Mouse (Mus musculus) small intestine, adult 2 months (tissue): ENCODE measurements around the gene Supt20. TPM values are rescaled to one million over a fixed set of nuclear protein-coding genes. Genes with fewer than 3 reads are reported as not detected.
"Not testable (repeated sequence)": the region's sequence is repeated elsewhere in the genome, so short reads cannot be mapped to it uniquely, and the experiment has no call there.

ENCODE experiments used
- H3K27ac ChIP-seq: fragments of 200-500 bp; 2 replicates; pipeline ENCODE4 v1.5.1; 2012; ENCODE audit warnings: low read depth, low read length, control low read depth, inconsistent platforms; ENCODE audit not compliant: insufficient read depth
- H3K27me3 ChIP-seq: fragments of 200-500 bp; 2 replicates; pipeline ENCODE4 v1.6.1; 2012; ENCODE audit warnings: mild to moderate bottlenecking, moderate library complexity, low read length, inconsistent platforms; ENCODE audit not compliant: control insufficient read depth, insufficient read depth
- H3K36me3 ChIP-seq: fragments of 200-500 bp; 2 replicates; pipeline ENCODE4 v1.6.1; 2012; ENCODE audit warnings: mild to moderate bottlenecking, low read length, control low read depth, inconsistent platforms; ENCODE audit not compliant: control insufficient read depth, insufficient read depth
- H3K4me1 ChIP-seq: fragments of 200-500 bp; 2 replicates; pipeline ENCODE4 v1.6.1; 2012; ENCODE audit warnings: low read length, inconsistent platforms, mixed read lengths; ENCODE audit not compliant: control insufficient read depth, insufficient read depth, insufficient read length
- H3K4me3 ChIP-seq: fragments of 200-500 bp; 2 replicates; pipeline ENCODE4 v1.5.1; 2012; ENCODE audit warnings: low read depth, mild to moderate bottlenecking, control low read depth, inconsistent platforms, low read length, moderate library complexity
- CTCF ChIP-seq: fragments of 200-500 bp; IDR thresholded peaks from 2 replicates; pipeline ENCODE4 v1.5.1; 2012; ENCODE audit warnings: low read depth, mild to moderate bottlenecking, control low read depth, inconsistent platforms, low read length, moderate library complexity, mixed read lengths; ENCODE audit not compliant: insufficient replicate concordance, insufficient read length; ENCODE audit errors: extremely low read depth
- POLR2A ChIP-seq: fragments of 200-500 bp; IDR thresholded peaks from 2 replicates; pipeline ENCODE4 v1.6.1; 2012; ENCODE audit warnings: low read depth, mild to moderate bottlenecking, control low read depth, inconsistent platforms, low read length, moderate library complexity
- WGBS: fragments of 180-500 bp; shearing (Covaris S2); methylation state at CpG from one replicate; pipeline ENCODE4 v1.1.7; 2018; 5-methylcytosine and 5-hydroxymethylcytosine counted together
- polyA plus RNA-seq: library from polyadenylated mRNA; depleted of rRNA; stranded (reverse); fragments of >200 nt; gene quantifications from 2 replicates; pipeline ENCODE4 v1.2.3, GENCODE M21; 2012

Supt20 gene
- polyA plus RNA-seq, 1 experiment: 31.3 TPM

GRCm38 (mm10) chr3:54676818-54677217 is 15.8 kb upstream of the Supt20 start:
- Histone ChIP-seq H3K36me3 (no peaks in the 10 kb centered on the region), H3K4me3 (no peak overlapping the region), H3K4me1 (no peaks in the 10 kb centered on the region), H3K27me3 (no peaks in the 10 kb centered on the region), H3K27ac (no peak overlapping the region)
- WGBS: 68% methylated on average over 2 of the region's 2 CpGs
- TF ChIP-seq POLR2A (no peak), CTCF (no peak)

DNA sequence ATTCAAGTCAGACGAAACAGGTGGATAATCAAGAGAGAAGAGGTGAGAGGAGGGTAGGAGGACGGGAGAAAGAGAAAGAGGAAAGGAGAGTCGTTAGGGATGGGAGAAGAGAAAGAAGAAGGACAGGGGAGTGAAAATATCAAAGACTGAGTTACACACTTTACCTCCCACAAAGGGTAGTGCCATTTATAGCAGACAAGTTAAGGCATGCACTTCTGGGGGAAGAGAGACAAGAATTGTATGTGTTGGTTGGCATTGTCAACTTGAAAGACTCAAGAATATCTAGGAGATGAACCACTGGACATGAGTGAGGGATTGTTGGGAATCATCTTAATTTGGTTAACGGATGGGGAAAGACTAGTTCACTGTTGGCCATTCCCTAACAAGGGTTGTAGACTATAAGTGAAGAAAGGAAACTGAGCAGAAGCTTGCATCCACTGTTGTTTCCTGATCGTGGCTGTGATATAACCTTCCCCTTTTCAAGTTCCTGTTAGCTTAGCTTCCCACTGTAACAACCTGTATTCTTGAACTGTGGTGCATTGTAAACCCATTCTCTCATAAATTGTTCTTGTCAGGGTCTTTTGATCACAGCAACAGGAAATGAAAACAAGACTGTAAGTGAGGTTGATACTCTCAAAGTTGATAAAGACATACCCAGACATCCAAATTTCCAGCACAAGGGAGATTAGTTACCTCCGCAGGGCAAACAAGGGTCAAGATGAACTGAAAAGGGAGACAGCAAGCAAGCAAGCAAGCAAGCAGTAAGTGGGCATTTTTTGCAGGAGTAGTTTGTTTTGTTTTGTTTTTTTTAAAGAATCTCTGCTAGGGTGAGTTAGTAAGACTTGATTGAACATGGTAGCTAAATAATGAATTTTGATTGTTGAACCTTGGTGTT is 11.1 kb upstream of the Supt20 start:
- TF ChIP-seq POLR2A (no peak), CTCF (no peak)
- Histone ChIP-seq H3K4me1 (peaks cover 3% of the 10 kb centered on the region; the same call in 1 of the 2 replicates), H3K27me3 (no peaks in the 10 kb centered on the region), H3K4me3 (no peak overlapping the region), H3K36me3 (no peaks in the 10 kb centered on the region), H3K27ac (no peak overlapping the region)
- 42% methylated on average over 6 of the region's 6 CpGs for WGBS

DNA sequence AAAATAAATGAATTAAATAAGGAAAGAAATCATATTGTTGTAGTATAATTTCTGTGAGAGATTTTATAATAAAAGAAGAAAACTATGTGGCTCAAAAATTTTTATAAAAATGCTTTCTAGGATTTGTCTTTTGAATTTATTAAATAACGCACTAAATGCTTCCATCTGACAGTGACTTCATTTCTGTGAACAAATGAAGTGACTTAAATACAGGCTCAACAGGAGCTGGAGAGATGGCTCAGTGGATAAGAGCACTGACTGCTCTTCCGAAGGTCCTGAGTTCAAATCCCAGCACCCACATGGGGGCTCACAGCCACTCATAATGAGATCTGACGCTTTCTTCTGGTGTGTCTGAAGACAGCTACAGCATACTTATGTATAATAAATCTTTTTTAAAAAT is 7.4 kb upstream of the Supt20 start:
- peaks cover 3% of the 10 kb centered on the region; the same call in 1 of the 2 replicates for H3K4me1 ChIP-seq
- TF ChIP-seq POLR2A (no peak), CTCF (no peak)
- H3K27me3 ChIP-seq: no peaks in the 10 kb centered on the region
- no peak overlapping the region for H3K27ac ChIP-seq
- 91% methylated on average over 3 of the region's 3 CpGs for WGBS
- H3K36me3 ChIP-seq: no peaks in the 10 kb centered on the region
- H3K4me3 ChIP-seq: no peak overlapping the region

DNA sequence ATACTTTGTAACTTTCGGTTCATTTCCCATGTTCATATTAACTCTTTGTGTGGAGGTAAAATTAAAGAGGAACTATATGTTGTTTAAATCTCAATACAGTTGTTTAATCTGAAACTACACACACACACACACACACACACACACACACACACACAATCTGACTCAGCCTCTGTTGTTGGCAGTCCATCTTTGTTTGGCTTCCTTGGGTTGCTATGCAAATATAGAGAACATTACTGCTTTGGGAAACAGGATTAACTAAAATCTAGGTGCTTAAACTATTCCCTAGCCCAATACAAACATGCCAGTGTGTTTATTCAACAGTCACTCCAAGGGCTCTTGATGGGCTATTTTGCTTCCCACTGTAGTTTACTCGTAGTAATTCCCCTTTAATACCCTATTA is 5.4 kb upstream of the Supt20 start:
- no peak overlapping the region for H3K4me3 ChIP-seq
- H3K27ac ChIP-seq: no peak overlapping the region
- H3K27me3 ChIP-seq: no peaks in the 10 kb centered on the region
- H3K36me3 ChIP-seq: no peaks in the 10 kb centered on the region
- H3K4me1 ChIP-seq: peaks cover 3% of the 10 kb centered on the region; the same call in 1 of the 2 replicates
- WGBS: 41% methylated on average over 2 of the region's 2 CpGs
- TF ChIP-seq POLR2A: no peak
- TF ChIP-seq CTCF: no peak

GRCm38 (mm10) chr3:54689091-54689490 is 3.5 kb upstream of the Supt20 start:
- 20% methylated on average over 2 of the region's 2 CpGs for WGBS
- Histone ChIP-seq H3K4me1 (peaks cover 1% of the 10 kb centered on the region; the same call in 1 of the 2 replicates), H3K36me3 (no peaks in the 10 kb centered on the region), H3K27ac (no peak overlapping the region), H3K4me3 (no peak overlapping the region), H3K27me3 (no peaks in the 10 kb centered on the region)
- no peak for TF ChIP-seq CTCF
- no peak for TF ChIP-seq POLR2A

DNA sequence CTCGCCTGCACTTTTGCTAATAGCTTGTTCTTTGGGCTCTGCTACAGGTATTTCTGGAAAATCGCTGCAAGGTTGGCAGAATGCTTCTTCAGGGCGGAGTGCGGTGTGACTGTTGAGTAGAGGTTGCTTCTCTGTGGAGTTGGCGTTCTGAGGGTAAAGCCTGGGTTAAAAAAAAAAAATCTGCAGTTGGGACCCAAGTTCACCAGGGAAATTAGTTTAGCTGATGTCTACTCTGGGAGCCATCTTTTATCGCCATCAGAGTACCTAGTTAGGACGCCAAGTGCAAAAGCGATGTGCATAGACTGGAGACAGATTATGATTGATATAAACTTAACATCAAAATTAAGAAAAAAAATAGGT is 429 bp downstream of the Supt20 start:
- H3K4me3 ChIP-seq: peak overlapping the region; percentile 94
- peak overlapping the region; percentile 76 for H3K27ac ChIP-seq
- H3K36me3 ChIP-seq: peaks cover 20% of the 10 kb centered on the region
- H3K27me3 ChIP-seq: no peaks in the 10 kb centered on the region
- under 1% methylated on average over 8 of the region's 8 CpGs for WGBS
- H3K4me1 ChIP-seq: no peaks in the 10 kb centered on the region
- TF ChIP-seq POLR2A (no peak), CTCF (no peak)

DNA sequence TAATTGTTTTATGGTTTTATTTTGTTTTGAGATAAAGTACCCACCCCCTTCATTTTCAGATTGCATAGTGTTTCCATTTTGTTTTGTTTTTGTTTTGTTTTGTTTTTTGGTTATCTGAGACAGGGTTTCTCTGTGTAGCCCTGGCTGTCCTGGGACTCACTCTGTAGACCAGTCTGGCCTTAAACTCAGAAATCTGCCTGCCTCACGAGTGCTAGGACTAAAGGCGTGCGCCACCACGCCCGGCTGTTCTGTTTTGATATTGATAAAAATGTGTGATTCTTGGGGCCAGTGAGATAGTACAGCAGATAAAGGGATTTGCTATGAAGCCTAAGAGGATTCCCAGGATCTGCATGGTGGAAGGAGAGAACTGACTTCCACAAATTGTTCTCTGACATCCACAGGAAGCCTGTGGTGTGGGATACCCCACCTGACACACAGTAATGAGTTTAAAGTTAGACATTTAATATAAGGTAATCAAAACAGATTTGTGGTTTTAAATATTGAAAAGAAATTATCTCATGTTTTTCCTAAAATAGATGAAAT is 7.2 kb downstream of the Supt20 start:
- TF ChIP-seq CTCF (no peak), POLR2A (no peak)
- H3K27me3 ChIP-seq: no peaks in the 10 kb centered on the region
- H3K27ac ChIP-seq: no peak overlapping the region
- peaks cover 49% of the 10 kb centered on the region for H3K36me3 ChIP-seq
- WGBS: 52% methylated on average over 5 of the region's 5 CpGs
- no peaks in the 10 kb centered on the region for H3K4me1 ChIP-seq
- H3K4me3 ChIP-seq: no peak overlapping the region

GRCm38 (mm10) chr3:54704106-54704505 is 11.5 kb downstream of the Supt20 start:
- WGBS: 92% methylated on average over 8 of the region's 8 CpGs
- H3K4me1 ChIP-seq, H3K27me3 ChIP-seq, H3K4me3 ChIP-seq, H3K27ac ChIP-seq: not testable (repeated sequence)
- peaks cover 54% of the 10 kb centered on the region for H3K36me3 ChIP-seq
